Mouse (Mus musculus) layer of hippocampus, adult 11-12 months (tissue): ENCODE data around the gene Rbp7.

Experiments
- DNase-seq: peaks from one replicate; pipeline ENCODE4 v3.0.0; 2022; ENCODE audit warnings: low spot score

Gene Rbp7

DNA sequence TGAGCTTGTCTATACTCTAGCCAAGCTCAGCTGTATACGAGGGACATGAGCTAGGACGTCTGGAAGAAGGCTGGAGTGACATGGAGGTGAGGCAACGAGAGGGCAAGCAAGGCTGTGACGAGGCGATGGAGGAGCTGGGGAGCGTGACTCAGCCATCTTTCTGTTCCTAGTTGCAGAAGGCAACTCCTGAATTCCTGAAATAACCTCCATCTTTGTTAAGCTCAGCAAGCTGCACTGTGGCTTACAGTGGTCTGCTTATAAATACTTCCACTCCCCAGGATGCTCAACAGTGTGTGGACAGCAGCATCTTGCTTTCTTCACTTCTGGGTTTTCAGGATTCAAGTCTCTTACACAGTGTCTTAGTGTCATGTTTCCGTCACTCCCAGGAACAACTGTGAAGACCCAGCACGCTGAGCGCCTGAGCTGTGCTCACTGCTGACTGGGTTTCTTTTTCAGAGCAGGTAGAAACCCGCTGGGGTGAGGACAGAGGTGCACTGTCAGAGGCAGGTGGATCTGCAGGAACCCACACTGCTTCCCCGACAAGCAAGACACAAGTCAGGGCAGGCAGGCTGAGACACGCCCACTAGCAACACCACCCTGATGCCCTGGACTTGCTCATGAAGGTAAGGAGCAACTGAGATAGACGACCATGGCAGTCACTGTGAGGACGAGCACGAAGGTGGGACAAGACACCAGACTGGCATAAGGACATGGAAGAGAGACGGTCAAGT is 48.9 kb downstream of the Rbp7 start:
- no peak for DNase-seq

DNA sequence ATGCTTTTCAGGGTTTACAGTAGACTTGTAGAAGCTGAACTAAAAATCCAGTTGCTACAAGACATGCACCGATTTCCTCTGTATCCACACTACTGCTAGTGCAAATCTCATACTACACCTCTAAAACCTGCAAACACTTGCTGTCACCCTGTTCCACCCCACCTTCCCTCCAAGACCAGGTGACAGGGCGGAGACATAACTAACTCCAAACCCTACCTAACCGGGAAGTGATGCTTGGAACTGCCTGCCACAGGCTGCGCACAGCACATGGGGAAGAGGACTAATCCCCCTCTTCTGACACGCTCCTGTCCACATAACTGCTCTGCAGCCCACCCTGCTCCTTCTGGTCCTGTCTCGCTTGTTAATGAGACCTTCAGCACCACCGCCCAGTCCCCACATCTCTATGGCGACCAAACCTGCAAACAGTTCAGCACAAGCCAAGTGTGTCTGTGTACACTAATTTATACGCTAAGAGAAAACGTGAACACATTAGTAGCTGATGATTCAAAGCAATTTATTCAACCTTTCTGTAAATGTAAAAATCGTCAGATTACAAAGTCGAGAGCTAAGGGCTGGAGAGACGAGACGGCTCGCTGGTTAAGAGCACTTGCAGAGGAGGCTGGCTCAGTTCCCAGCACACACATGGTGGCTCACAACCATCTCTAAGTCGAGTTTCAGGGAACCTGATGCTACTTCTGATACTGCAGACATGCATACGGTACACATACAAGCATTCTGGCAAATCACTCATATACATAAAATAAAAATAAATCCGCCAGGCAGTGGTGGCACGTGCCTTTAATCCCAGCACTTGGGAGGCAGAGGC is 49.9 kb downstream of the Rbp7 start:
- DNase-seq: peak; percentile 48

DNA sequence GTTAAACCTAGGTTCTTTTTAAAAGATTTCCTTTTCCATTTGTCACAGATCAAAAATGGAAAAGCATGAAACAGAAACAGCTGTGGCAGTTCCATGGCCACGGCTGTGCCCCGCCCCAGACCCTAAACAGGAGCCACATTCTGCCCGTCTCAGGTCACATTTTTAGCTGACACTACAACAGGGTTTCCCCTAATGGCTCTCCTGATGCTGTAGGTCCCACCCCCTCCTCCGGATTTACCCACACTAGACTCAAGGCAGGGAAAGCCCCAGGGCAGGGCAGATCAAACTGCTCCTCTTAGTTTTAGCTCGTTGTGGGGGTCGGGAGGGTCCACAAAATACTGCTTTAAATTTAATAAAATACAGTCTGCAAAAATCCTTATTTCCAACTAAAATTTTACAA is 51.7 kb downstream of the Rbp7 start:
- DNase-seq: no peak

DNA sequence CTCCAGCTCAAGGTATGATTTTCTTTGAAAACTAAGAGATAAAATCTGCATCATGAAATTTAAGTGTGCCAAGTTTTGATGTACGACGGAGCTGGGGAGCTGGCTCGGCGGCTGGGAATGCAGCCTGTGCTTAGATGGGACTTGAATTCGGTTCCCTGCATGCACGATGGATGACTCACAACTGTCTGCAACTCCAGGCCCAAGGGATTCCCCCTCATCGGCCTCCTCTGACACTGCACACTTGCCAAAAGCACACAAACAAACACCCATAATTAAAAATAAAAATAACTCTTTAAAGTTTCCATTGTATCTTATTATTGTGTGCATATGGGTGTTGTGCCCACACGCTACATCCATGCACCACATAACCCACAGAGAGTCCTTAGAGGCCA is 53.2 kb downstream of the Rbp7 start:
- no peak for DNase-seq

DNA sequence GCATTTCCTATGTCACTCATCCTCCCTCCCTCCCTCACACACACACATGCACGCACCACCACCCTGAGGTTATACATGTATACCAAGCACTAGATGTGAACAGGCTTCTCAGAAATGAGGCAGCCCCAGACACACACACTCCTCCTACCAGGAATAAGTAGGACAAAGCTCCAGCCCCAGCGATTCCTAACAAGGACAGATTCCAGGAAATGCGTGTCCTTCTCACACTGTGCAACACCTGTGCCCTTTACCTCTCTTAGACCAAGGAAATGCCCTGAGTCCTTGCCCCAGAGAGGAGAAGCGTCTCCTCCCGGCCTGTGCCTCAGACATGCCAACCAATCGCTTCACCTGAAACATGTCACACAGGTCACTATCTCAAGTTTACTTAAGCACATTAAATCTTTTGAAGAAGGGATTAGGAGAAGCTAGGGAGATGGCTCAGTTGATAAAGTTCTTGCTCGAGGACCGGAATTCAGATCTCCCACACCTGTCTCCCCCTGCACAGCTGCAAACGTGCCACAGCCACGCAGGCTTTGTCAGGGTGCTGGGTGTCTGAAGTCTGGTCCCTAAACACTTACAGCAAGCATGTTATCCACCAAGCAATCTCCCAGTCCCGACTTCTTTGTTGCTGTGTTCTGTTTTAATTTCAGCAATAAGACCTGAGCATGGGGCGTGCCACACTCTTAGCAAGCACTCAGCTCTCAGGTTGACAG is 53.7 kb downstream of the Rbp7 start:
- no peak for DNase-seq
